Comparison of ENCODE assay signal across 32 mouse cellular contexts in genomic region chr3:32490928-32491315, GRCm38 (mm10). TPM values are rescaled to one million over a fixed set of nuclear protein-coding genes. Genes with fewer than 3 reads are reported as not detected.
DNase-seq lines count a peak whose midpoint lies in the region; ATAC-seq and TF ChIP-seq lines count a peak whose summit lies in the region.
"Had no signal": no experiment of that assay in that cellular context is flagged by ENCODE, and none has a peak within 500 bp of the region (broad histone marks: within the 10 kb centered on the region; RNA-seq: fewer than 3 reads in every experiment).

No protein-coding gene starts in this region.

- intact Hi-C loops in left cerebral cortex, postnatal 36 days (cut with DNase I), result no loop called here

- peaks cover 26% of the 10 kb centered on the region; the same call in 1 of the 2 replicates for H3K4me1 ChIP-seq in spleen, adult 2 months (ENCODE audit: control insufficient read depth, insufficient read depth, insufficient read length)
- H3K4me1 ChIP-seq: forebrain, embryonic 15.5 days; heart, embryonic 10.5 days; heart, embryonic 13.5 days had no signal

- no peaks in the 10 kb centered on the region for H3K27me3 ChIP-seq in spleen, adult 2 months (ENCODE audit: control insufficient read depth, insufficient read depth, low read length)
- H3K27me3 ChIP-seq: embryonic facial prominence, embryonic 13.5 days; forebrain, embryonic 12.5 days; forebrain, embryonic 15.5 days; heart, embryonic 13.5 days had no signal

- no peaks in the 10 kb centered on the region for H3K36me3 ChIP-seq in spleen, adult 2 months (ENCODE audit: control insufficient read depth, insufficient read depth, low read length)
- H3K36me3 ChIP-seq: embryonic facial prominence, embryonic 10.5 days; embryonic facial prominence, embryonic 13.5 days; forebrain, embryonic 12.5 days; forebrain, embryonic 15.5 days; G1E; heart, embryonic 10.5 days; heart, embryonic 13.5 days had no signal

- H3K27ac ChIP-seq in spleen, adult 2 months (ENCODE audit: insufficient read depth, low read length), result peak overlapping the region; percentile 94
- H3K27ac ChIP-seq: embryonic facial prominence, embryonic 10.5 days; embryonic facial prominence, embryonic 13.5 days; forebrain, embryonic 12.5 days; forebrain, embryonic 15.5 days; heart, adult 2 months; heart, embryonic 10.5 days; heart, embryonic 13.5 days; hindbrain, embryonic 14.5 days; hindbrain, postnatal 0 days had no signal

- peak; percentile 35 to 42 for DNase-seq in spleen, adult 2 months (ENCODE audit: low read depth in 1 of 2, low spot score in 2 of 2)
- DNase-seq in spleen, postnatal 14 days (ENCODE audit: low spot score in 2 of 2), result no peak
- DNase-seq in B cell, adult 2 months, result peak; percentile 50 to 57
- no peak for DNase-seq in right cerebral cortex, postnatal 4 days
- DNase-seq in left cerebral cortex, postnatal 36 days (ENCODE audit: low spot score in 2 of 2), result no peak
- DNase-seq: adrenal gland, adult 2 months; adrenal gland, postnatal 25 days; cerebellum, adult 11-12 months; cerebellum, adult 8-10 months; cerebellum, postnatal 10 days; cerebellum, postnatal 36 days; embryo, embryonic 11 days; gastrocnemius, postnatal 36 days; heart, adult 2 months; heart, postnatal 14 days; heart, postnatal 4 days had no signal

- no peak for TF ChIP-seq CTCF in spleen, adult 2 months (IDR thresholded peaks at IDR 0.05; ENCODE audit: extremely low read depth, insufficient read depth, insufficient read length, insufficient replicate concordance)

- H3K4me3 ChIP-seq in spleen, adult 2 months (ENCODE audit: extremely low read depth, insufficient read depth, insufficient read length), result no peak overlapping the region
- H3K4me3 ChIP-seq: embryonic facial prominence, embryonic 10.5 days; embryonic facial prominence, embryonic 13.5 days; erythroblast, embryonic 14.5 days; forebrain, embryonic 12.5 days; forebrain, embryonic 15.5 days; heart, adult 2 months; heart, embryonic 10.5 days; heart, embryonic 13.5 days had no signal

- 0 out of 2 replicates have a peak, but pooled peaks have one; percentile 21 for ATAC-seq in neutrophil, adult 5-6 weeks (ENCODE audit: extremely low read depth, insufficient number of reproducible peaks, low FRiP score, poor library complexity, severe bottlenecking)
- ATAC-seq: forebrain, embryonic 15.5 days; hindbrain, postnatal 0 days; inflammation-experienced regulatory T-cells, adult 6 months had no signal

- TF ChIP-seq POLR2A in spleen, adult 2 months (IDR thresholded peaks at IDR 0.05; ENCODE audit: low read depth, low read length), result no peak

RNA-seq across cellular contexts. Expression of gene Kcnmb3, which starts 1.1 kb away (rescaled TPM):
- polyA plus RNA-seq in spleen, adult 2 months (2012; rRNA removed), result 0.23 and 0.25 TPM in 2 replicates
- 0.37 and 0.58 TPM in 2 replicates for total RNA-seq in neutrophil, adult 5-6 weeks (2017)
- under 1 TPM; 0.17 to 0.39 TPM for total RNA-seq in left cerebral cortex, postnatal 36 days (2021)
- total RNA-seq: G1E; gastrocnemius, adult 8-10 months; granulocyte monocyte progenitor cell, adult 5-6 weeks; heart, adult 2 months; hindbrain, postnatal 0 days had no signal
- polyA plus RNA-seq: adrenal gland, adult 2 months; brain, embryonic 14.5 days; cortical plate, adult 2 months; embryonic facial prominence, embryonic 13.5 days; erythroblast, embryonic 14.5 days; forebrain, embryonic 12.5 days; G1E; heart, adult 2 months; heart, embryonic 10.5 days; hindbrain, postnatal 0 days had no signal

RNA-seq across cellular contexts. Expression of gene Zfp639, which starts 19.1 kb away (rescaled TPM):
- 22.6 and 23.6 TPM in 2 replicates for polyA plus RNA-seq in spleen, adult 2 months (2012; rRNA removed)
- 52.8 and 83.5 TPM in 2 replicates for total RNA-seq in neutrophil, adult 5-6 weeks (2017)
- 10 to 100 TPM; 33.1 to 39.1 TPM for total RNA-seq in left cerebral cortex, postnatal 36 days (2021)

RNA-seq across cellular contexts. Expression of gene Mfn1, which starts 38.3 kb away (rescaled TPM):
- 3.1 and 3.4 TPM in 2 replicates for polyA plus RNA-seq in spleen, adult 2 months (2012; rRNA removed)
- 68.8 and 70.3 TPM in 2 replicates for total RNA-seq in neutrophil, adult 5-6 weeks (2017)
- 100 to 1,000 TPM in 1 of 2 experiments, 10 to 100 TPM in 1; 96.7 to 124 TPM for total RNA-seq in left cerebral cortex, postnatal 36 days (2021)

Comparison
In these comparisons a context has a peak if more than half of its experiments do, and no peak if none do; other contexts are left out.
1. DNase-seq: peak in spleen, adult 2 months (2 of 2) and B cell, adult 2 months (2 of 2); none in spleen, postnatal 14 days (0 of 2), right cerebral cortex, postnatal 4 days (single experiment) and left cerebral cortex, postnatal 36 days (0 of 2).